In the genomic region with DNA sequence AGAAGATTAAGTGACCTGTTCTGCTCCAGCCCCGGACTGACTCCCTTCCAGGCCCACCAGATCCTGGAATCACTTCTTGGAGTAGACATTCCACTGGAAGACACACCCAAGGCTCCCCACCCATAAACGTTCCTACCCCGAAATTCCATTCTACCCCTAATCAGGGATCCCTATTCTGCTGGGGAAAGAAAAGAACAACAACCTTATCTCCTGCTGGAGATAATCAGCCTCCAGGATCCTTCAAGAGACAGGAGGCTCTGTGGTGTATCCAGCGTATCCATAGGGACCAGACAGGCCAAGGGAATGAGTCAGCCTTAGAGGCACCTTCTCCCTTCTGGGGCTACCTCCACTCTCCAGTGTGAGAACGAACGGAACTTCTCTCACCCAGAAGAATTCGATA, we compare ENCODE assay signal across 16 mouse cellular contexts. TPM values are rescaled to one million over a fixed set of nuclear protein-coding genes. Genes with fewer than 3 reads are reported as not detected.
DNase-seq lines count a peak whose midpoint lies in the region; ATAC-seq and TF ChIP-seq lines count a peak whose summit lies in the region.
"Had no signal": no experiment of that assay in that cellular context is flagged by ENCODE, and none has a peak within 500 bp of the region (broad histone marks: within the 10 kb centered on the region; RNA-seq: fewer than 3 reads in every experiment).

No protein-coding gene starts in this region.

- H3K4me2 ChIP-seq in lung, embryonic 14.5 days = no peak overlapping the region
- H3K4me2 ChIP-seq in intestine, postnatal 0 days (replicated peaks; ENCODE audit: low read depth) = no peak overlapping the region
- no peak overlapping the region for H3K4me2 ChIP-seq in hindbrain, embryonic 16.5 days (ENCODE audit: low read length)
- H3K4me2 ChIP-seq: embryonic facial prominence, embryonic 15.5 days; forebrain, embryonic 13.5 days; liver, embryonic 15.5 days; midbrain, embryonic 12.5 days had no signal

- WGBS in lung, embryonic 14.5 days = 32% methylated on average over 7 of the region's 7 CpGs
- WGBS in intestine, postnatal 0 days = 17% methylated on average over 7 of the region's 7 CpGs
- WGBS in hindbrain, embryonic 16.5 days = 74% methylated on average over 7 of the region's 7 CpGs

- TF ChIP-seq CTCF in gastrocnemius, adult 2 months (IDR thresholded peaks at IDR 0.05) = no peak
- TF ChIP-seq CTCF in lung, embryonic 14.5 days (IDR thresholded peaks at IDR 0.05; ENCODE audit: low read depth) = no peak
- no peak for TF ChIP-seq CTCF in intestine, postnatal 0 days (IDR thresholded peaks at IDR 0.05; ENCODE audit: low read depth)

- H3K9ac ChIP-seq in lung, embryonic 14.5 days = no peak overlapping the region
- no peak overlapping the region for H3K9ac ChIP-seq in intestine, postnatal 0 days (ENCODE audit: low read depth, low read length)
- H3K9ac ChIP-seq in hindbrain, embryonic 16.5 days (ENCODE audit: low read depth, low read length) = no peak overlapping the region
- H3K9ac ChIP-seq: embryonic facial prominence, embryonic 15.5 days; forebrain, embryonic 13.5 days; liver, embryonic 15.5 days; midbrain, embryonic 12.5 days had no signal

- peak; percentile 25; the same call in 1 of the 2 replicates for ATAC-seq in lung, embryonic 14.5 days (ENCODE audit: insufficient read depth)
- ATAC-seq in intestine, postnatal 0 days = peak; percentile 73; the same call in 1 of the 2 replicates
- no peak for ATAC-seq in hindbrain, embryonic 16.5 days
- ATAC-seq: forebrain, embryonic 13.5 days had no signal

- H3K36me3 ChIP-seq in lung, embryonic 14.5 days (ENCODE audit: insufficient read depth) = no peaks in the 10 kb centered on the region
- no peaks in the 10 kb centered on the region for H3K36me3 ChIP-seq in intestine, postnatal 0 days (ENCODE audit: control insufficient read depth, insufficient read depth)
- no peaks in the 10 kb centered on the region for H3K36me3 ChIP-seq in hindbrain, embryonic 16.5 days (ENCODE audit: control insufficient read depth, insufficient read depth, low read length)
- H3K36me3 ChIP-seq: embryonic facial prominence, embryonic 15.5 days; G1E; liver, embryonic 15.5 days; midbrain, embryonic 12.5 days had no signal

- intact Hi-C loops in gastrocnemius, adult 2 months (cut with DNase I) = no loop called here

- H3K27ac ChIP-seq in gastrocnemius, adult 2 months = peak overlapping the region; percentile 16; the same call in 1 of the 2 replicates
- H3K27ac ChIP-seq in lung, embryonic 14.5 days (ENCODE audit: low read depth) = no peak overlapping the region
- no peak overlapping the region for H3K27ac ChIP-seq in intestine, postnatal 0 days (ENCODE audit: low read depth, low read length)
- no peak overlapping the region for H3K27ac ChIP-seq in hindbrain, embryonic 16.5 days (ENCODE audit: low read depth, low read length)
- H3K27ac ChIP-seq: embryonic facial prominence, embryonic 15.5 days; forebrain, embryonic 13.5 days; liver, embryonic 15.5 days; midbrain, embryonic 12.5 days had no signal

- no peaks in the 10 kb centered on the region for H3K27me3 ChIP-seq in lung, embryonic 14.5 days (ENCODE audit: insufficient read depth, low read length)
- H3K27me3 ChIP-seq in intestine, postnatal 0 days (replicated peaks; ENCODE audit: control insufficient read depth, insufficient read depth, low read length) = no peaks in the 10 kb centered on the region
- no peaks in the 10 kb centered on the region for H3K27me3 ChIP-seq in hindbrain, embryonic 16.5 days (replicated peaks; ENCODE audit: control insufficient read depth, insufficient read depth, low read length)
- H3K27me3 ChIP-seq: embryonic facial prominence, embryonic 15.5 days; forebrain, embryonic 13.5 days; liver, embryonic 15.5 days; midbrain, embryonic 12.5 days had no signal

- no peak overlapping the region for H3K4me3 ChIP-seq in gastrocnemius, adult 2 months
- H3K4me3 ChIP-seq in lung, embryonic 14.5 days (ENCODE audit: low read depth, low read length) = no peak overlapping the region
- no peak overlapping the region for H3K4me3 ChIP-seq in intestine, postnatal 0 days (ENCODE audit: low read depth, low read length)
- H3K4me3 ChIP-seq in hindbrain, embryonic 16.5 days (ENCODE audit: low read length) = no peak overlapping the region
- H3K4me3 ChIP-seq: embryonic facial prominence, embryonic 15.5 days; forebrain, embryonic 13.5 days; liver, embryonic 15.5 days; midbrain, embryonic 12.5 days had no signal

- no peaks in the 10 kb centered on the region for H3K9me3 ChIP-seq in lung, embryonic 14.5 days (ENCODE audit: low read depth, low read length)
- no peaks in the 10 kb centered on the region for H3K9me3 ChIP-seq in intestine, postnatal 0 days (ENCODE audit: control insufficient read depth)
- no peaks in the 10 kb centered on the region for H3K9me3 ChIP-seq in hindbrain, embryonic 16.5 days (ENCODE audit: control insufficient read depth, low read length)
- H3K9me3 ChIP-seq: embryonic facial prominence, embryonic 15.5 days; forebrain, embryonic 13.5 days; liver, embryonic 15.5 days; midbrain, embryonic 12.5 days had no signal

- H3K4me1 ChIP-seq in lung, embryonic 14.5 days (ENCODE audit: insufficient read depth) = peaks cover 15% of the 10 kb centered on the region; the same call in 1 of the 2 replicates
- H3K4me1 ChIP-seq in intestine, postnatal 0 days (replicated peaks; ENCODE audit: control insufficient read depth, insufficient read depth, low read length) = 0 out of 2 replicates have a peak, but pooled peaks cover 18% of the 10 kb centered on the region
- H3K4me1 ChIP-seq in hindbrain, embryonic 16.5 days (ENCODE audit: control insufficient read depth, insufficient read depth, low read depth, low read length) = no peaks in the 10 kb centered on the region
- H3K4me1 ChIP-seq: embryonic facial prominence, embryonic 15.5 days; forebrain, embryonic 13.5 days; midbrain, embryonic 12.5 days had no signal

- DNase-seq in gastrocnemius, adult 2 months = no peak
- DNase-seq in gastrocnemius, postnatal 25 days = no peak
- DNase-seq in lung, embryonic 14.5 days = no peak
- no peak for DNase-seq in lung, postnatal 4 days
- no peak for DNase-seq in cerebellum, postnatal 25 days
- DNase-seq in testis, postnatal 14 days (ENCODE audit: low spot score) = no peak
- DNase-seq: adrenal gland, postnatal 10 days; gastrocnemius, postnatal 36 days; kidney, postnatal 10 days had no signal

RNA-seq across cellular contexts. Expression of a gene that starts 47.8 kb away (rescaled TPM):
- total RNA-seq in gastrocnemius, adult 2 months (2021) = 1 to 10 TPM; 4.4 to 5.7 TPM
- 1 to 10 TPM; 3.9 to 4.8 TPM for total RNA-seq in gastrocnemius, postnatal 25 days (2021)
- polyA plus RNA-seq in lung, embryonic 14.5 days (2014; fragmentation: Nextera tagmentation; extraction: Ambion mirVana) = 9.0 and 10.7 TPM in 2 replicates
- polyA plus RNA-seq in intestine, postnatal 0 days (2015; fragmentation: Nextera tagmentation; extraction: Ambion mirVana) = 14.2 and 17.3 TPM in 2 replicates
- 2.8 and 3.7 TPM in 2 replicates for polyA plus RNA-seq in hindbrain, embryonic 16.5 days (2015; fragmentation: Nextera tagmentation; extraction: Ambion mirVana)
- polyA plus RNA-seq: G1E had no signal
